Mouse (Mus musculus): Measurements from ENCODE around the gene Scml4.

GRCm38 (mm10) chr10:42942300-42942699, 82.1 kb downstream of the Scml4 start:
- TF ChIP-seq MAFK (IDR thresholded peaks at IDR 0.05; ENCODE audit: insufficient read depth, low read depth, low read length) (no peak), CHD2 (IDR thresholded peaks at IDR 0.05; ENCODE audit: low read depth, low read length) (no peak), ZNF384 (IDR thresholded peaks at IDR 0.05; ENCODE audit: low read depth, low read length) (no peak), HCFC1 (IDR thresholded peaks at IDR 0.05; ENCODE audit: borderline replicate concordance, insufficient read depth, low read length) (no peak)
